Mouse (Mus musculus) midbrain, embryonic 16.5 days (tissue): ENCODE data around the gene Pgap3. TPM values are rescaled to one million over a fixed set of nuclear protein-coding genes. Genes with fewer than 3 reads are reported as not detected.
A peak's percentile ranks its signal among the peaks of the same experiment; 100 is the strongest.

Experiments used
- ATAC-seq: fragments of 200-750 bp; cut with Nextera tagmentation; 2 replicates; pipeline ENCODE4 v1.8.0; 2017; ENCODE audit warnings: moderate TSS enrichment
- H3K27ac ChIP-seq: fragments of 300-500 bp; sonication (generic); 2 replicates; pipeline ENCODE4 v1.5.1; 2014; ENCODE audit warnings: mild to moderate bottlenecking, low read length, mixed read lengths
- H3K27me3 ChIP-seq: fragments of 300-500 bp; sonication (generic); 2 replicates; pipeline ENCODE4 v1.6.1; 2014; ENCODE audit warnings: low read depth, low read length, mixed read lengths; ENCODE audit not compliant: control insufficient read depth, insufficient read depth
- H3K36me3 ChIP-seq: fragments of 300-500 bp; sonication (generic); 2 replicates; pipeline ENCODE4 v1.6.1; 2014; ENCODE audit warnings: mild to moderate bottlenecking, low read length, moderate library complexity, mixed read lengths; ENCODE audit not compliant: control insufficient read depth, insufficient read depth
- H3K4me1 ChIP-seq: fragments of 300-500 bp; sonication (generic); 2 replicates; pipeline ENCODE4 v1.6.1; 2014; ENCODE audit warnings: mild to moderate bottlenecking, low read length, mixed read lengths; ENCODE audit not compliant: control insufficient read depth, insufficient read depth
- H3K4me2 ChIP-seq: fragments of 300-500 bp; sonication (generic); 2 replicates; pipeline ENCODE4 v1.6.1; 2014; ENCODE audit warnings: mild to moderate bottlenecking, low read length, mixed read lengths
- H3K4me3 ChIP-seq: fragments of 300-500 bp; sonication (generic); 2 replicates; pipeline ENCODE4 v1.5.1; 2014; ENCODE audit warnings: low read depth, mild to moderate bottlenecking, low read length, moderate library complexity, mixed read lengths
- H3K9ac ChIP-seq: fragments of 300-500 bp; sonication (generic); 2 replicates; pipeline ENCODE4 v1.6.1; 2014; ENCODE audit warnings: low read depth, low read length, mixed read lengths
- H3K9me3 ChIP-seq: fragments of 300-500 bp; sonication (generic); replicated peaks from 2 replicates; pipeline ENCODE4 v1.6.1; 2014; ENCODE audit warnings: mild to moderate bottlenecking, low read length, mixed read lengths; ENCODE audit not compliant: control insufficient read depth, poor library complexity, severe bottlenecking
- WGBS: fragments of 180-500 bp; shearing (Covaris S2); extraction: QIAGEN DNeasy Blood & Tissue Kit; methylation state at CpG from one replicate; pipeline ENCODE4 v1.1.7; 2014; 5-methylcytosine and 5-hydroxymethylcytosine counted together
- polyA plus RNA-seq: library from polyadenylated mRNA; unstranded; fragments of >200 nt; fragmentation: Nextera tagmentation; extraction: Ambion mirVana; gene quantifications from 2 replicates; pipeline ENCODE4 v1.2.1, GENCODE M21; 2015

The Pgap3 gene
- polyA plus RNA-seq, 1 experiment from 2014 or later: 7.4 TPM

DNA sequence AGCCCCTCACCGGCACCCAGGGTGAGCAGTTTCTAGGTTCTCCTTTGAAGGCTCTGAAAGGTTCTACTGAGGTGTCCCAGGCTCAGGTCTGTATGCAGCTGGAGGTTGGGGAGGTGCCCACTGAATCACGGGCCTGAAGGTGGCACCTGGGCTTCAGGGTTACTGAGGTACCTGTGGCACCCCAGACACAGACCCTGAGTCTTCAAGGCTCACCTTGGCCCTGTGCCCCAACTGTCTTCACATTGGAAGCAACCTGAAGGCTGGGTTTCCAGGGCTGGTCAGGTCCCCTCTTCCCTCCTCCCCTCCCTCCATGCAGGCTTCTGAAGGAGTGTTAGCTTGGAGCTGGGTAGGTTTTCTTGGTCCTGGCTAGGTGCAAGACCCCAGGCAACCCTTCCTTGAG is 18.6 kb downstream of the Pgap3 start:
- Histone ChIP-seq H3K4me1 (no peaks in the 10 kb centered on the region; the same call in 1 of the 2 replicates), H3K27me3 (peaks cover 9% of the 10 kb centered on the region; the same call in 1 of the 2 replicates), H3K4me2 (no peak overlapping the region), H3K4me3 (no peak overlapping the region), H3K27ac (no peak overlapping the region), H3K9ac (no peak overlapping the region), H3K9me3 (no peaks in the 10 kb centered on the region), H3K36me3 (peaks cover 16% of the 10 kb centered on the region)
- 94% methylated on average over 2 of the region's 2 CpGs for WGBS
- ATAC-seq: no peak

DNA sequence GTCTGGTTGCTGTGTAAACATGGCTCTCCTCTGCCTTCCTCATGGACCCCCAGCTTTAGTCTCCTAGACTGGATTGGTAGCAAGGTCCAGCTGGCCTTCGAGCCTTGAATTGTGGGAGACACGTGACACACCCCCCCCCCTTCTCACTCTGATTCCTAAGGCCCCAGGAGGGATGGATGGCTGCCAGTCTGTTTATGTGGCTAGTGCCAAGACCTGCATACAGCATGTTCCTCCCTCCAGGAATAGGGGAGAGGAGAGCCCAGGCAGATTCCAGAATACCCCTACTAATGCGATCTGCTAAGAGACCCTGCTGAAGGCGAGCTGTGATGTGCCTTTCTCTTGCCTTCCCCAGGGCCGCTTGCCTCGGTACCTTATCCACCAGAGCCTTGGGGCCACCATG is 20.2 kb downstream of the Pgap3 start:
- peaks cover 19% of the 10 kb centered on the region for H3K36me3 ChIP-seq
- WGBS: 74% methylated on average over 6 of the region's 6 CpGs

DNA sequence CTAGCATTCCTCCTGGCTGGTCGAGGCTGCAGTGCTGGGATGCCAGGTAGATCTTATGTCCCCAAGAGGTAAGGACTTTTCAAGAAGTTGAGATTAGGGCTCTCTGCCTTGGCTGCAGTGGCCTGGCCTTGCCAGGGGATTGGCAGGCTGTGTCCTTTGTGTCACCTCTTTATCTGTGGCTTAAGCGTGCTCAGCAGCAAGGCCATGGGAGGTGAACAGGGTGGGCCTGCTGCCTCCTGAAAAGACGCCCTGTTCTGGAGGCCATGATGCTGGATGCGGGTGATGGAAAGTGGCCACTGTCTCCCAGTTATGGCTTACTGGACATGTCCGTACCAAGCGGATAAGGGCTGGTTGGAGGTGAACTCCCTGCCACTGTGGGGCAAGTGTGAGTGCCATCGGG is 20.9 kb downstream of the Pgap3 start:
- WGBS: 92% methylated on average over 7 of the region's 7 CpGs

More for the DNA sequence above, 20.2 kb downstream of the Pgap3 start:
- no peaks in the 10 kb centered on the region for H3K4me1 ChIP-seq
- ATAC-seq: peak; percentile 36; the same call in 1 of the 2 replicates
- H3K27ac ChIP-seq: no peak overlapping the region
- H3K27me3 ChIP-seq: no peaks in the 10 kb centered on the region
- no peaks in the 10 kb centered on the region for H3K9me3 ChIP-seq
- H3K4me3 ChIP-seq: no peak overlapping the region
- H3K9ac ChIP-seq: no peak overlapping the region
- no peak overlapping the region for H3K4me2 ChIP-seq

DNA sequence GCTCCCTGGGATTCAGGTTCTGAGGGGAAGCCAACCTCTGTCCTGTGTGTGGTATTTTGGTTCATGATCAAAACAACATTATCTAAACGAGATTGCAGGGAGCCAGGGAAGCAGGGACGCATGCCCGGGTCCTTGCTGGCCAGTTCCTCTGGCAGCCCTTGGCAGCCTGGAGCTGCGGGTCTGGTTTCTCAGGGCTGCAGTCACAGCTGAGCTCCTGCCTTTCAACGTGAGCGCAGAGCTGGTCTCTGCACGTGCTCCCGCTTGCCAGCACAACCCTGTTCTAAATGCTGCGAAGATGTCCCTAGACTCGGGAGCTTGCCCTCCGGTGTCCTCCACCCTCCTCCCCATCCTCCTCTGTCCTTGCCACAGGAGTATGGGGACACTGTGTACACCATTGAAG is 22.5 kb downstream of the Pgap3 start:
- no peaks in the 10 kb centered on the region for H3K9me3 ChIP-seq
- ATAC-seq: no peak
- H3K9ac ChIP-seq: no peak overlapping the region
- no peak overlapping the region for H3K27ac ChIP-seq
- no peaks in the 10 kb centered on the region for H3K27me3 ChIP-seq
- H3K4me2 ChIP-seq: no peak overlapping the region
- H3K4me3 ChIP-seq: no peak overlapping the region
- 93% methylated on average over 11 of the region's 11 CpGs for WGBS
- H3K36me3 ChIP-seq: peaks cover 22% of the 10 kb centered on the region
- H3K4me1 ChIP-seq: no peaks in the 10 kb centered on the region

More for the DNA sequence above, 20.9 kb downstream of the Pgap3 start:
- H3K4me2 ChIP-seq: no peak overlapping the region
- no peak overlapping the region for H3K4me3 ChIP-seq
- H3K27me3 ChIP-seq: no peaks in the 10 kb centered on the region
- no peaks in the 10 kb centered on the region for H3K9me3 ChIP-seq
- H3K4me1 ChIP-seq: no peaks in the 10 kb centered on the region
- peaks cover 22% of the 10 kb centered on the region for H3K36me3 ChIP-seq
- no peak overlapping the region for H3K9ac ChIP-seq
- H3K27ac ChIP-seq: no peak overlapping the region
- no peak for ATAC-seq

DNA sequence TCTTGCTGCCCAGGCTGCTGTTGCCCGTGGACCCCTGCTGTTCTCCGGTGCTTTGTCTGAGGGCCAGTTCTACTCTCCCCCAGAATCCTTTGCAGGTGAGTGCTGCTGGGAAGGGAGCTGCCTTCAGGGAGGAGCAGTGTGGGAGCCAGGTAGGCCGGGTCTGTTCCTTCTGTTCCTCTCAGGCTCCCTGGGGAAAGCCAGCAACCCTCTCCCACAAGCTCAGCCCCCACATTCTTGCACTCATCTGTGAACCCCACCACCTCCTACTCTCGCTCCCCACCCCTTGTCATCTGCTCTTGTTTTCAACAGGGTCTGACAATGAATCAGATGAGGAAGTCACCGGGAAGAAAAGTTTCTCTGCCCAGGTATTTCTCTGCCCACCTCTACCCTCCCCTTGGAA is 23.5 kb downstream of the Pgap3 start:
- peaks cover 22% of the 10 kb centered on the region for H3K36me3 ChIP-seq
- H3K4me3 ChIP-seq: no peak overlapping the region
- H3K9me3 ChIP-seq: no peaks in the 10 kb centered on the region
- no peaks in the 10 kb centered on the region for H3K27me3 ChIP-seq
- H3K9ac ChIP-seq: no peak overlapping the region
- H3K4me1 ChIP-seq: no peaks in the 10 kb centered on the region; the same call in 1 of the 2 replicates
- no peak overlapping the region for H3K27ac ChIP-seq
- H3K4me2 ChIP-seq: no peak overlapping the region
- ATAC-seq: no peak
- 62% methylated on average over 5 of the region's 5 CpGs for WGBS

DNA sequence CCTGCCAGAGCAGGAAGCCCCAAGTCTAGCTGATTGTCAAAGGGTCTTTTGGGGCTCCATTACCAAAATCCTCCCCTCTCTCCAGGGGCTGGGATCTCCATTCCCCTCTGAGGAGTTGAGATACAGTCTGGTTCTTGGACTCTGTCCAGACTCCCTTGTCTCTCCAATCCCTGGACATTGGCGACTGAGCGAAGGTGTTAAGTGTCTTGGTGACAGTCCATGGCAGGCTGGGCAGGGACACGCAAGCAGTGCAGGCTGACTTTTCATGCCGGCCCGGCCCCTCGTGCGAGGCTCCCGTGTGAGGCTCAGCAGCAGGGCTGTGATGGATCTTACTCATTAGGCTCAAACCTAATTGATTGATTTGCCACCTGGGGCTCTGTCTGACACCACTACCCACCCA is 26.0 kb downstream of the Pgap3 start:
- no peak for ATAC-seq
- Histone ChIP-seq H3K36me3 (peaks cover 17% of the 10 kb centered on the region), H3K4me3 (no peak overlapping the region), H3K4me2 (no peak overlapping the region), H3K27ac (no peak overlapping the region), H3K4me1 (peaks cover 7% of the 10 kb centered on the region), H3K27me3 (no peaks in the 10 kb centered on the region), H3K9me3 (no peaks in the 10 kb centered on the region), H3K9ac (no peak overlapping the region)
- WGBS: 80% methylated on average over 8 of the region's 8 CpGs

DNA sequence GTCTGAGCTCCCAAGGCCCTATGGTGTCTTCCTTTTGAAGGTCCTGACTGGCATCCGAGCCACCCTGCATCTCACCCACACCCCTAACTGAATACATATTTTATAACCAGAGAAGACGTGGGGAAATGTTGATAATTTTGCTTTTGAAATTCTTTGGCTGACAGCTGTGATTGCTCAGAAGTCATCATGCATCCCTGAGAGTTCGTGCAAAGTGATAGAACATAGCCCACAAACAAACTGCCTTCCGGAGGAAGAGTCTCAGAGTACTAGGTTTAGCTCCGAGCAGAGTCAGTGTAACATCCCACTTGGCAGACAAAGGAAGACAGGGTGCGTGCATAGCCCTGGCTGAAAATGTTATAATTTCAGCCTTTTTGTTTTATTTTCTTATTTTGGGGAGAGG is 27.0 kb downstream of the Pgap3 start:
- no peak overlapping the region for H3K9ac ChIP-seq
- H3K27ac ChIP-seq: no peak overlapping the region
- ATAC-seq: no peak
- H3K27me3 ChIP-seq: no peaks in the 10 kb centered on the region
- 91% methylated on average over 6 of the region's 6 CpGs for WGBS
- peaks cover 7% of the 10 kb centered on the region for H3K4me1 ChIP-seq
- no peaks in the 10 kb centered on the region for H3K9me3 ChIP-seq
- H3K36me3 ChIP-seq: peaks cover 10% of the 10 kb centered on the region; the same call in 1 of the 2 replicates
- H3K4me2 ChIP-seq: no peak overlapping the region
- no peak overlapping the region for H3K4me3 ChIP-seq

DNA sequence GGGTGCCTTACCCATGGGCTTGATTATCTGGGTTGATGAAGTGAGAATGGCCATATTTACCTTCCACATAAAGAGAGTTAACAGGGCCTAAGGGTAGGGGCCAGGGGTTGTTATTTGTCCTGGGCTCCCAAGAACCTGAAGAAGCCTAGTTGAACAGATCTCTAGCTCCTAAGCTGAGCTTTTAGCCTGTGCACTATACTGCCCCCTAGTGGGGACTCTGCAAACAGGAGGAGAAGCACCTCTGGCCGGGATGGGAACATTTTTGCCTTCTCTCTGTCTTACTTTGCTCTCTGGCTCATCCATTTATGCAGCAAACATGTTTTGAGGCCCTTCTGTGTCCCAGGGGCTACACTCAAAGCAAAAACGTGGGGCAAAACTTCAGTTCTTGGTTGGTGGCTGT is 27.9 kb downstream of the Pgap3 start:
- Histone ChIP-seq H3K4me3 (no peak overlapping the region), H3K4me2 (no peak overlapping the region), H3K9ac (no peak overlapping the region), H3K27ac (no peak overlapping the region), H3K9me3 (no peaks in the 10 kb centered on the region), H3K4me1 (peaks cover 7% of the 10 kb centered on the region), H3K27me3 (no peaks in the 10 kb centered on the region), H3K36me3 (peaks cover 7% of the 10 kb centered on the region; the same call in 1 of the 2 replicates)
- no peak for ATAC-seq
- 4% methylated on average over 2 of the region's 2 CpGs for WGBS

DNA sequence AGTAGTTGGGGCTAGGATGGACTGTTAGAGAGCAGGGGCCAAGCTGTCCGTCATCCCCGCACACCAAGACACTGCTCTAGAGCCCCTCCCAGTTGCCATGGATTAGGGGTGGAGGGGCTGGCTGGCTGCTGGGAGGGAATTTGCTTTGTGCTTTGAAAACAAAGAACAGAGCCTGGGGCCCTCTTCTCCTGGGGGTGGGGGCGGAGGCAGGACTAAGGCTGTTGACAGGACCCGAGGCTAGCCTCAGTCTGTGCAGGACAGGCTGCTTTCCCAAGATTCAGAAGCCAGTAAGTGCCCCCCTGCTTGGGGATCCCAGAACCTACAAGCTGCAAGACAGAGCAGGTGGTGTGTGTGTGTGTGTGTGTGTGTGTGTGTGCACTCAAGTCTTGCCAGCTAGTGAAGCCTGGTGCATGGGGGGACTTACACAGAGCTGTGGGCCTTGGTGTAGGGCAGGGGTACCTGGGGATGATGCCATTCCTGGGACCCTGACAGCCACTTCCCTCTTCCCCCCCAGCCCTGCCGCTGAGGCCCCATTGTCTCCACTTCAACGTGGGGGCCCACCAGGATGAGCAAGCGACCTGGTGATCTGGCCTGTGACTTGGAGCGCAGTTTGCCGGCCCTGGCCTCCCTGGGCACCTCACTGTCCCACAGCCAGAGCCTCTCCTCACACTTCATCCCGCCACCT is 28.6 kb downstream of the Pgap3 start:
- Histone ChIP-seq H3K9ac (peak overlapping the region; percentile 31; the same call in 1 of the 2 replicates), H3K4me3 (no peak overlapping the region), H3K27ac (no peak overlapping the region), H3K9me3 (no peaks in the 10 kb centered on the region), H3K4me2 (no peak overlapping the region), H3K27me3 (no peaks in the 10 kb centered on the region), H3K36me3 (peaks cover 7% of the 10 kb centered on the region; the same call in 1 of the 2 replicates), H3K4me1 (peaks cover 7% of the 10 kb centered on the region)
- ATAC-seq: peak; percentile 54; the same call in 1 of the 2 replicates
- WGBS: 26% methylated on average over 9 of the region's 10 CpGs
